Mouse (Mus musculus) CH12.LX (cell line): ENCODE results near the gene Bfsp1.

Source experiments
- CTCF ChIP-seq, 2 experiments: IDR thresholded peaks in 1 of 2; conservative IDR thresholded peaks in 1 of 2; 2 replicates each; pipeline ENCODE4 v1.5.1; 2011 to 2012; ENCODE audit warnings: low read depth in 2 of 2, low read length in 2 of 2, improper control_type of control experiment in 1 of 2, inconsistent platforms in 1 of 2, mild to moderate bottlenecking in 1 of 2, moderate library complexity in 1 of 2
- ELF1 ChIP-seq: IDR thresholded peaks from 2 replicates; pipeline ENCODE4 v1.6.1; 2014; ENCODE audit warnings: low read depth, mild to moderate bottlenecking, inconsistent platforms, low read length, improper control_type of control experiment
- IRF4 ChIP-seq: IDR thresholded peaks from 2 replicates; pipeline ENCODE4 v1.6.1; 2014; ENCODE audit warnings: low read depth, mild to moderate bottlenecking, inconsistent platforms, low read length, improper control_type of control experiment
- KAT2A ChIP-seq: IDR thresholded peaks from 2 replicates; pipeline ENCODE4 v1.6.1; 2012; ENCODE audit warnings: low read length, improper control_type of control experiment, inconsistent platforms; ENCODE audit not compliant: insufficient replicate concordance
- POLR2A ChIP-seq: IDR thresholded peaks from 2 replicates; pipeline ENCODE4 v1.6.1; 2011; ENCODE audit warnings: low read depth, mild to moderate bottlenecking, improper control_type of control experiment, low read length
- RAD21 ChIP-seq: IDR thresholded peaks from 2 replicates; pipeline ENCODE4 v1.6.1; 2011; ENCODE audit warnings: low read depth, mild to moderate bottlenecking, low read length, improper control_type of control experiment, moderate library complexity

DNA sequence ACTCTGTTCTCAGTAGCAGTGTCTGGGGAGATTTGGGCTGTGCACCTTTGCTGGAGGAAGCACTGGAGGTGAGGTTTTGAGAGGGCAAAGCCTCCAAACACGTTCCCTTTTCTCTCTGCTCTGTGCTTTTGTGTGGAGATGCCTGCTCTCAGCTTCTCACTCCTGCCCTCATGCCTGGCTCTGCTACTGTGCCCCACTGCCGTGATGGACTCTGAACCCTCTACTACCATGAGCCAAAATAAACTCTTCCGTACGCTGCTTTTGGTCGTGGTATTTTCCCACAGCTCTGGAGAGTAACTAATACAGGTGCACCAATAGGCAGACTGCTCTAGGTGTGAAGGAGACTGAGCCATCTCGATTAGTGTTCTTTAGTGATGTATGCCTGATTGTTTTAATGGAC lies 16.3 kb upstream of the Bfsp1 start:
- TF ChIP-seq CTCF (conservative IDR thresholded peaks at IDR 0.05 in 1 of 2, IDR thresholded peaks at IDR 0.05 in 1 of 2; ENCODE audit: low read depth in 2 of 2, low read length in 2 of 2) (no peak), KAT2A (no peak), IRF4 (no peak), RAD21 (no peak), ELF1 (no peak), POLR2A (no peak)
